Mouse (Mus musculus) fat pad, adult 2 months (tissue): ENCODE measurements around the gene Slit3.

Source experiments
- DNase-seq: peaks from one replicate; pipeline ENCODE4 v3.0.0-alpha.2; 2011; ENCODE audit warnings: low read depth, low spot score; ENCODE audit errors: extremely low read depth

Slit3 gene

GRCm38 (mm10) chr11:35194826-35195225, 73.8 kb downstream of the Slit3 start:
- DNase-seq = no peak

- no peak for DNase-seq
Measured at GRCm38 (mm10) chr11:35196777-35197176, 75.8 kb downstream of the Slit3 start.

GRCm38 (mm10) chr11:35198537-35199088, 77.6 kb downstream of the Slit3 start:
- peak; percentile 83 for DNase-seq

GRCm38 (mm10) chr11:35202332-35202731, 81.3 kb downstream of the Slit3 start:
- no peak for DNase-seq

- no peak for DNase-seq
Measured at GRCm38 (mm10) chr11:35203673-35204072, 82.6 kb downstream of the Slit3 start.

GRCm38 (mm10) chr11:35204084-35204483, 83.1 kb downstream of the Slit3 start:
- no peak for DNase-seq

GRCm38 (mm10) chr11:35210728-35211682, 90.0 kb downstream of the Slit3 start:
- no peak for DNase-seq

GRCm38 (mm10) chr11:35224025-35224424, 103.0 kb downstream of the Slit3 start:
- no peak for DNase-seq

GRCm38 (mm10) chr11:35231361-35232090, 110.5 kb downstream of the Slit3 start:
- no peak for DNase-seq

GRCm38 (mm10) chr11:35232321-35232720, 111.3 kb downstream of the Slit3 start:
- no peak for DNase-seq

GRCm38 (mm10) chr11:35241379-35241778, 120.4 kb downstream of the Slit3 start:
- no peak for DNase-seq

GRCm38 (mm10) chr11:35243597-35243996, 122.6 kb downstream of the Slit3 start:
- DNase-seq = no peak

- DNase-seq = no peak
Measured at GRCm38 (mm10) chr11:35244526-35244925, 123.5 kb downstream of the Slit3 start.

- DNase-seq = no peak
Measured at GRCm38 (mm10) chr11:35246623-35247022, 125.6 kb downstream of the Slit3 start.

- no peak for DNase-seq
Measured at GRCm38 (mm10) chr11:35248088-35248487, 127.1 kb downstream of the Slit3 start.

GRCm38 (mm10) chr11:35250871-35251418, 129.9 kb downstream of the Slit3 start:
- no peak for DNase-seq

- DNase-seq = no peak
Measured at GRCm38 (mm10) chr11:35251910-35252309, 130.9 kb downstream of the Slit3 start.

GRCm38 (mm10) chr11:35257351-35257750, 136.3 kb downstream of the Slit3 start:
- DNase-seq = no peak

- DNase-seq = no peak
Measured at GRCm38 (mm10) chr11:35261562-35262087, 140.6 kb downstream of the Slit3 start.

GRCm38 (mm10) chr11:35262289-35262941, 141.4 kb downstream of the Slit3 start:
- DNase-seq = no peak

GRCm38 (mm10) chr11:35264749-35265148, 143.7 kb downstream of the Slit3 start:
- DNase-seq = no peak
